Mouse (Mus musculus) CH12.LX (cell line): ENCODE results near the gene Slc12a7.

Experiments used
- EP300 ChIP-seq: IDR thresholded peaks from 2 replicates; pipeline ENCODE4 v1.6.1; 2011; ENCODE audit warnings: low read length, improper control_type of control experiment
- MAFK ChIP-seq: IDR thresholded peaks from 2 replicates; pipeline ENCODE4 v1.6.1; 2011; ENCODE audit warnings: low read length, improper control_type of control experiment; ENCODE audit not compliant: insufficient replicate concordance
- MAX ChIP-seq: IDR thresholded peaks from 2 replicates; pipeline ENCODE4 v1.6.1; 2011; ENCODE audit warnings: low read length, improper control_type of control experiment
- POLR2A ChIP-seq: IDR thresholded peaks from 2 replicates; pipeline ENCODE4 v1.6.1; 2011; ENCODE audit warnings: low read depth, mild to moderate bottlenecking, improper control_type of control experiment, low read length
- RCOR1 ChIP-seq: conservative IDR thresholded peaks from 2 replicates; pipeline ENCODE4 v1.6.1; 2012; ENCODE audit warnings: low read depth, mild to moderate bottlenecking, inconsistent platforms, low read length, improper control_type of control experiment
- SIN3A ChIP-seq: IDR thresholded peaks from 2 replicates; pipeline ENCODE4 v1.6.1; 2012; ENCODE audit warnings: low read length, improper control_type of control experiment, inconsistent platforms
- SMC3 ChIP-seq: IDR thresholded peaks from 2 replicates; pipeline ENCODE4 v1.6.1; 2011; ENCODE audit warnings: low read depth, low read length, improper control_type of control experiment
- USF1 ChIP-seq: IDR thresholded peaks from 2 replicates; pipeline ENCODE4 v1.6.1; 2014; ENCODE audit warnings: low read depth, mild to moderate bottlenecking, inconsistent platforms, low read length, improper control_type of control experiment
- USF2 ChIP-seq: conservative IDR thresholded peaks from 2 replicates; pipeline ENCODE4 v1.6.1; 2011; ENCODE audit warnings: low read depth, low read length, improper control_type of control experiment

- no peak for TF ChIP-seq MAX
- no peak for TF ChIP-seq POLR2A
- no peak for TF ChIP-seq EP300
- TF ChIP-seq USF1 = no peak
- no peak for TF ChIP-seq SIN3A
- no peak for TF ChIP-seq SMC3
- no peak for TF ChIP-seq RCOR1
- TF ChIP-seq MAFK = no peak
- no peak for TF ChIP-seq USF2
Measured at GRCm38 (mm10) chr13:73846589-73847464, 113.9 kb downstream of the Slc12a7 start.
